Mouse (Mus musculus) gastrocnemius, postnatal 25 days (tissue): ENCODE results near the gene Stip1. TPM values are rescaled to one million over a fixed set of nuclear protein-coding genes. Genes with fewer than 3 reads are reported as not detected.
"Not testable (repeated sequence)": the region's sequence is repeated elsewhere in the genome, so short reads cannot be mapped to it uniquely, and the experiment has no call there.

Source experiments
- DNase-seq: peaks from one replicate; pipeline ENCODE4 v3.0.0; 2022
- long read RNA-seq, 2 experiments: library from polyadenylated mRNA; stranded (forward); transcript quantifications; one replicate each; pipeline ENCODE4 v2.0.0; 2021
- total RNA-seq, 2 experiments: library from RNA; stranded (reverse); gene quantifications; 1 replicate in 1 of 2; 2 replicates in 1 of 2; pipeline ENCODE4 v1.2.3; 2021

Gene Stip1
- total RNA-seq, result 10 to 100 TPM; 86.5 to 95.6 TPM
- long read RNA-seq, experiment 1, transcript Stip1-201 (14 exons, 2,108 nt), result major isoform, 71 of 100 reads
- long read RNA-seq, experiment 1, partial matches to known transcripts, result 6 of 100 reads
- long read RNA-seq, experiment 1, other reads (novel, unspliced or antisense), result 23 of 100 reads
- long read RNA-seq, experiment 2, transcript Stip1-201 (14 exons, 2,108 nt), result major isoform, 99 of 125 reads
- long read RNA-seq, experiment 2, partial matches to known transcripts, result 26 of 125 reads
- long read RNA-seq, experiment 2, other reads (novel, unspliced or antisense), result 0 of 125 reads

DNA sequence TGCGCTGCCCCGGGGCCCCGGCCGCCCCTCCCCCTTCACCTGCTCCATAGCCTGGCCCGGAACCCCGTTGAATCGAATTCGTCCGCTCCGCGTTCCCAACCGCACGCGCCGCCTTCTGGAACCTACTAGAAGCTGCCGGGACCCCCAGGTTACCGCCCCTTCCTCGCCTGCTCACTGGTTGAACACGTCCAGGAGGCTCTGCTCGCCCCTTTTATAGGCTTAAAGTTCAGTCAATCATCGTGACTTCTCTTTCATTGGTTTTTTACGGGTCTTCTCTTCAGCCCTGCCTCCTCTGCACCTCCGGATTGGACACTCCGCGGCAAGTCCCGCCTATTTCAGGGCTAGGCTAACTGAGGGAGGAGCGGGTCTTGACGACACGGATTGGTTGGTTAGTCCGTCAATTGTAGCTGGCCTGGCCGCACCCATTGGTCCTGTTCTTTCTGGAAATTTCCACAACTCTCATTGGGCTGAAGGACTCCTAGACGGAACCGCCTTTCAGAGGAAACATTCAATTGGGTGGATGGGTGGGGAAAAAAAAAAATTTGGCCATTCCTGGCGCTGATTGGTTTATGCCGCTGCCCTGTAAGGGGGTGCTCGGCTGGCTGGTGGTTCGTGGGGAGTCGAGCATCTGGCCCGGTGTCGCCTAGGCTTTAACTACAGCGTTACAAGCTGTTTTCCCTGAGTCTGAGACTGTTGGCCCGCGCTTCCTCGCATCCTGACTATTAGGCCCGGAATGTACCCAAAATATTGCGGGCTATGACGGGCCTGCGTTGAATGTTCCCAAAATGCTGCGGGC lies at the start of gene Stip1:
Gene Stip1 (minus strand): TSS at position 127 of the 796 bp plus-strand sequence.
- DNase-seq, result peak; percentile 100

DNA sequence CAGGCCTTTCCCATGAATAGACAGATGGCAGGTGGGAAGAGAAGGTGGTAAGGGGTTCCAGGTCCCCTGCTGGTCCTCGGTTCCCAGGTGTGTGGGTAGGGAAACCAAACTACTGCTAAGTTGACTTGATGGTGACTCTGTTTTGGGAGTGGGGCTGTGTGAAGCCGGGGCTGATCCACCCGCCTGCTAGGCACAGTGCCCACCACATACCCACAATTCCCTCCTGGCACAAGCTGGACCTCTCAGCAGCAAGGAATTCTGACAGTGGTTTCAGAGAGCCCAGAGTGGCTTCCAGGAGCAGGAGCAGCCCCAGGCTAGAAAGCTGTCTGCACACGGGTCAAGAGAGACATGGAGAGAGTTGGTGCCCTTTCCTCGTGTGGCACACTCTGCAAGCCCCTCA lies 49.3 kb upstream of the Stip1 start:
- no peak for DNase-seq

DNA sequence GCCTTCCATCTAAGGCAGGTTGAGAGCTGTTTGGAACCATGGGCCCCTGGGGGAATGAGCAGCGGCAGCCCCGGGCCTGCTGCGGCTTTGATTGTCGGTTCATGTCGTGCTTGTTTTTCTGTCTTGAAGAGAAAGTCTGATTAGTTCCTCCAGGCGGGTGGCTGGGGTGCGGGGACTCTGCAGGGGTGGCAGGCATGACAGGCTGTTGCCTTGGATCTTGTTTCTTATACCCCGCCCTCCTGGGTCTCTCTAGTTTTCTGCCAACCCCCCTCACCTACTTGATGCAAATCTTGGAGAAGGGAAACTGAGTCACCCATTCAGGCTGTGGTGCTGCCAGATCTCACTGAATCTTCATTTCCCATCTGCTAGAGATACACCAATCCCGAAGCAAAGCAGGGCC lies 48.8 kb upstream of the Stip1 start:
- DNase-seq, result no peak

DNA sequence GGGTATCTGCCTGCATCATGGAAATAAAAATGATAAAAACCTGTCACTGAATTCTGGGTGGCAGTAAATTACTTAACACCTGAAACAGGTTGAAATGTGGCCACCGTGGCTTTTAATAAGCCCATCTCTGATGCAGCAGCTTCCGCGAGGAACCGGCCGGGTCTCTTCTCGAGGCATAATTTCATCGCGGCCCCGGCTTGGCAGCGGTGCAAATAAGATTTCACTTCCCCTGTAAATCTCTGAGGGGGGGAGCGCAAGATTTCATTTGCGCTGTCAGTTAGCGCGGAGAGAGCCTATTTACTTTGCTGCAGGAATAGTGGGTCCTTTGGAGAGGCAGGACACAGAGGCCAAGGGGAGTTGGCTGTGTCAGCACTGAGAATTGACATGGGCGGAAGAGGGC lies 45.0 kb upstream of the Stip1 start:
- DNase-seq, result no peak

GRCm38 (mm10) chr19:7083035-7083794 lies 43.4 kb upstream of the Stip1 start:
- no peak for DNase-seq

DNA sequence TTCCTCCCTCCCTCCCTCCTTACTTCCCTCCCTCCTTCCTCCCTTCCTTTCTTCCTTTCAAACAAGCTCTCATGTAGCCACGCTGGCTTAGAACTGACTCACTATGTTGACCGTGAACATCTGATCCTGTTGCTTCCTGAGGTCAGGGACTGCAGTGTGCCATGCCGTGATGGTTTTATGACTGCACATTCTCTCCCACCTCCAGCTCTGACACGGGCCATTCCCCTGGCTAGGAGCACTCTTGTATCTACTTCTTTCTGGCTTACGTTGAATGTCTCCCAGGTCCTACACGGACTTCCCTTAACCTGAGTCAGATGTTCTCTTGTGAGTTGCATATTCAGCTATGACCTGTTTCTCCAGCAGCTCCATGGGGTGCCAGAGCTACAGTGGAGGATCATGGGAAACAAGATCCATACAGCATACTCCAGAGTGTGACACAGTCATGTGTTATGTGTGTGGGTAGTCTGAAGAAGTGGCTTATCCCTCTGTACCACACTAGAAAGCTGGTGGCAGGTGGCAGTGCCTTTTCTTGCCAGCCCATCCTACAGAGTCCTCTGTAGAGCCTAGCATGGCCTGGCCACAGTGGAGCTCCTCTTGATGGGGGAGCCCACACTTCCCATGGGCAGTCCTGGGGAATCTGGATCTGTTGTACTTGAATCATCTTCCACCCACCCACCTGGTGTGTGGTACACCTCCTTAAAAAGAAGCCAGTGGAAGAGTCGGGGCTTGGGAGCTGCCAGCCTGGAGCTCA lies 41.9 kb upstream of the Stip1 start:
- DNase-seq, result no peak

DNA sequence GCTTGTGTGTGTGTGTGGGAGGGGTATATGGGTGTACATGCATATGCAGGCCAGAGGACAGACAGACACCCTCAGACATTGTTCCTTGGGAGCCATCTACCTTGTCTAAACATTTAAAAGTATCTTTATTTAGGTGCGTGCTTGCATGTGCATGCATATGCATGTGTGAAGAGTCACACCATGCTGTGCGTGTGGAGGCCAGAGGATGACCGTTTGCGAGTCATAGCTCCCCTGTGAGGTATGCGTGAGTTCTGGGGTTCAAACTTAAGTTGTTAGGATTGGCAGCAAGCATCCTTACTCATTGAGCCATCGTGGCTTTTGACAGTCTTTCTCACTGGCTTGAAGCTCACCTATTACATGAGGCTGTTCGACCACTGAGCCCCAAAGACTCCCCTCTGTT lies 38.5 kb upstream of the Stip1 start:
- DNase-seq, result no peak

GRCm38 (mm10) chr19:7077666-7078065 lies 37.9 kb upstream of the Stip1 start:
- no peak for DNase-seq

GRCm38 (mm10) chr19:7075336-7075735 lies 35.6 kb upstream of the Stip1 start:
- DNase-seq, result not testable (repeated sequence)

DNA sequence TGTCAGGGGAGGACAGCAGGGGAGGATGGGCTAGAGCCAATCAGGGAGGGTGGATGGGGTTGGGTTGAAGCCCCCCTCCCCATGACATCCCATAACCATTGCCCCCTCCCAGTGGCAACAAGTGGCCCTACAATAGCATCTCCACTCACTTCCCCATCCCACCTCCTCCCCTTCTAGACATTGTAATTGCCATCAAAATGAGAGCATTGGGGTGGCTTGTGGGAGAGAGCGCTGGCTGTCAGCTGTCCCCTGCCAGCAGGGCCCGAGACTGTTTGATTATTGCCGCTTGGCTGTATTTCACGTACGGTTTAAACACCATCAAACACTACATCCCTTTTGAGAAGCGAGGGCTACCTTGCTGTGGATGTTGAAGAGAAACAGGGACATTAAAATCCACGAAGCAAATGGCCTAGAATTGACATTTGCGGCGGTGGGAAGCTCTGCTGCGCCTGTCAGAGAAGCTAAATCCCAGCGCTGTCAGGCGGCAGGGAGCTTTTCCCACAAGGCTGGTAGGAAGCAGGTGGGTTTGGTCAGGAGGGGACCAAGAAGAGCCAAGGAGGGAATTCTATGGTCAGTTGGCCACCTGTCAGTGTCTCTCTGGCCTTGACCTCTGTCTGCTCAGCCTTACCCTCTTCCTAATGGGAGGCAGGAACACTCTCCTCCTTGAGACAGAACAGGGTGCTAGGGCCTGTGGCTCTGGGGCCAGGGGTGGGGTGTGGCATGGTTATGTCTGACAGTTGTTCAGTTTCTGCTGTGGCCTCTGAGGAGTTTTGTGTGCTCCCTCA lies 34.4 kb upstream of the Stip1 start:
- DNase-seq, result no peak

- DNase-seq, result no peak
Observed at GRCm38 (mm10) chr19:7072221-7072620, 32.5 kb upstream of the Stip1 start.

DNA sequence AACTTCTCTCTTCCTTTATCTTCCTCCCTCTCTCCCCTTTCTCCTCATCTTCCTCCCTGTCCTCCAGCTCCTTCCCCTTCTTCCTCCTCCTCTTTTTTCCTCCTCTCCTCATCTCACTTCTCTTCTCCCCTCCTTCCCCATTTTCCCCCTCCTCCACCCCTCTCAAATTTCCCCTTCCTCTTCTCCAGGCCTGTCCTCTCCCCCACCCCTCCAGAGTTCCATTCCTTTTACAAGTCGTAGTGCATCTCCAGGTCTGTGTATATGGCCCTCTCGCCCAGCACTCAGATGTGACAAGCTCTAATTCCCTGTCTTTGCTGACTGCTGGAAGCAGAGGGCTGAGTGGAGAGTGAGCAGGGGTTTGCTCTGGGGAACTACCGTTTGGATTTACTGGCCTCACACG lies 31.0 kb upstream of the Stip1 start:
- no peak for DNase-seq

DNA sequence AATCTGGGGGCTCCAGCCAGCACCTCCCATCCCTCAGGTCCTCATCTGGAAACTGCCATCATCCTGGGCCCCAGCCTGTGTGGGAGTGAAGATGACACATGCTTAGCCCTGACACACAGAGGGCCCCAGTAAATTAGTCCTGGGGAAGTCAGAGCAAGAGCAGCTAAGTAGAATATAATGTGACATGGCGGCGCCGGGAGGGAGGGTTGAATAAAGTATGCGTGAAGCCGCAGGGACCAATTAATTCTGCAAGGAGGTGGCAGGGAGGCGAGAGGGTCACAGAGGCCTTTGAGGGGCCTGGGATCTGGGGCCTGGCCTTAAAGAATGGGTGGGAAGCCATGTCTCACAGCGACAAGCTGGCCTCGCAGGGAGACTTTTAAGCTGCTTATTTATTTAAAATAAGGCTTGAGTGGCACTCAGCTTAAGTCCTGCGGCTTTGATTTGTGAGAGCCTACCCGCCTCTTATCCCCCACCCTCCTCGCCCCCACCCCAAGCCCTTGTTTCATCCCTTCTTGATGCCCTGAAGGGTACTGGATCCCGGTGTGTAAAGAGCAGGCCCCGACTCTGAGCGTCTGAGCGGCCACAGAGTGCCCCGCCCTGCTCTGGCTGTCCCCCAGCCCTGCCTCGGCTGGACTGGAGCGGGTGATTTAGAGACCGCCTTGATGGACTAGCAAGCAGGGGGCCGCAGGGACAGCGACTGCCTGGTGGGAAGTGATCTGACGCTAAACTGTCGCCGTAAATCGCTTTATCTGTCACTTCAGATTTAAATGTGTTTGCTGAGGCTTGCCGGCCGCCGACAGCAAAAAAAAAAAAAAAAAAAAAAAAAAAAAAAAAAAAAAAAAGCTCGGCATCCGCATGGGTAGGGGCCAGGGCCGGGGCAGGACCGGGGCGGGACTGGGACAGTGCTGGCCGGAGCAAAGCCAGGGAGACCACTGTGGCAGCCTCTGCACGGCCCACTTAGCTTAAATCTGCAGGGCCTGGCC lies 30.3 kb upstream of the Stip1 start:
- peak; percentile 48 for DNase-seq

GRCm38 (mm10) chr19:7068661-7069531 lies 29.1 kb upstream of the Stip1 start:
- no peak for DNase-seq

DNA sequence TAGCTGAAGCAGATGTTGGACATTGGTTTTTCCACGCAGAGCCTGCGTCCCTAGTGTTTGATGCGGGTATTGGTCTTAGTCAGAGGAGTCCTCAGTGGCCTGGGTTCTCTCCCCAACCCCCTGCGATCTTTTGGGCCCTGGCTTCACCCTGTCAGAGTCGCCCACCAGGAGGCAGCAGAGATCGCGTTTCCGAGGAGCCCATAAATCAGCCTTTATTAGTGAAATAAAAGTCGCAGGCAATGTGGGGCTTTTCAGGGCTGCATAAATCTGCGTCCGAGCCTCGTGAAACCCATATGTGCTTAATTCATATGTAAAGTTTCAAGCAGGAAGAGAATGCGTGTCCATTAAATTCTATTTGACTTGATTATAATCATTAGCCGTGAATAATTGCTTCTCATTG lies 28.4 kb upstream of the Stip1 start:
- peak; percentile 48 for DNase-seq

- no peak for DNase-seq
Observed at GRCm38 (mm10) chr19:7067344-7068050, 27.7 kb upstream of the Stip1 start.

- no peak for DNase-seq
Observed at GRCm38 (mm10) chr19:7066828-7067342, 27.1 kb upstream of the Stip1 start.
